In the genomic region with DNA sequence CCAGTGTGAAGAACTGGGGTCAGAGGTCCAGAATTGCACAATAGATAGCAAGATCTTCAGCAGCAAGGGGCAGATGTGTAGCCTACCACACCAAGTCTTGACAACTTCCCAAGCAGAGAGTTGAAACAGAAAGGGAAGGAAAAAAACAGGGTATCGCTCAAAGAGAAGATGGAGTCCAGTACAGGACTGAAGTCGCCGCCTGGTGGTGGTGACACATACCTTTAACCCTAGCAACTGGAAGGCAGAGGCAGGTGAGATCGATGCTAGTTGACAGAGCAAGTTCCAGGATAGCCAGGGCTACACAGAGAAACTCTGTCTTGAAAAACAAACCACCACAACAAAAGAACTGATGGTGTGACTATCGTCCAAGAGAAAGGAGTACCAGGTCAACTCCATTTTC, we compare ENCODE assay signal across 16 mouse cellular contexts. TPM values are rescaled to one million over a fixed set of nuclear protein-coding genes. Genes with fewer than 3 reads are reported as not detected.
DNase-seq lines count a peak whose midpoint lies in the region; ATAC-seq lines count a peak whose summit lies in the region.
"Had no signal": no experiment of that assay in that cellular context is flagged by ENCODE, and none has a peak within 500 bp of the region (broad histone marks: within the 10 kb centered on the region; RNA-seq: fewer than 3 reads in every experiment).

No protein-coding gene starts in this region.

- peaks cover 2% of the 10 kb centered on the region; the same call in 1 of the 2 replicates for H3K4me1 ChIP-seq in limb, embryonic 11.5 days (ENCODE audit: control insufficient read depth, insufficient read depth, low read length)
- H3K4me1 ChIP-seq in limb, embryonic 10.5 days = peaks cover 5% of the 10 kb centered on the region; the same call in 1 of the 2 replicates
- H3K4me1 ChIP-seq in embryonic facial prominence, embryonic 10.5 days = peaks cover 5% of the 10 kb centered on the region; the same call in 1 of the 2 replicates
- H3K4me1 ChIP-seq: embryonic facial prominence, embryonic 13.5 days had no signal

- DNase-seq in CD4-positive, CD25-positive, alpha-beta regulatory T cell, adult 2 months (ENCODE audit: low read depth, low spot score) = peak; percentile 27
- peak; percentile 31 for DNase-seq in limb, embryonic 11.5 days (ENCODE audit: low spot score)
- DNase-seq in limb, embryonic 10.5 days (ENCODE audit: low spot score) = no peak
- DNase-seq in A20 (ENCODE audit: low read depth, low spot score) = peak; percentile 71
- DNase-seq in embryonic facial prominence, embryonic 10.5 days (ENCODE audit: low spot score) = peak; percentile 26
- DNase-seq in adrenal gland, postnatal 4 days (ENCODE audit: low spot score in 2 of 2) = no peak
- no peak for DNase-seq in adrenal gland, postnatal 25 days
- DNase-seq: cerebellum, adult 2 months; kidney, adult 11 months; layer of hippocampus, adult 9-11 months; left cerebral cortex, postnatal 4 days; lung, postnatal 36 days; right cerebral cortex, postnatal 4 days had no signal

- no peaks in the 10 kb centered on the region for H3K27me3 ChIP-seq in limb, embryonic 11.5 days (ENCODE audit: control insufficient read depth, insufficient read depth, low read length)
- no peaks in the 10 kb centered on the region for H3K27me3 ChIP-seq in limb, embryonic 10.5 days (ENCODE audit: low read depth, poor library complexity, severe bottlenecking)
- no peaks in the 10 kb centered on the region for H3K27me3 ChIP-seq in embryonic facial prominence, embryonic 10.5 days (replicated peaks; ENCODE audit: low read depth, poor library complexity, severe bottlenecking)
- H3K27me3 ChIP-seq: embryonic facial prominence, embryonic 13.5 days; forebrain, embryonic 12.5 days had no signal

- no peaks in the 10 kb centered on the region; the same call in 1 of the 2 replicates for H3K9me3 ChIP-seq in limb, embryonic 11.5 days (ENCODE audit: control insufficient read depth, low read length)
- H3K9me3 ChIP-seq in limb, embryonic 10.5 days (replicated peaks) = no peaks in the 10 kb centered on the region
- H3K9me3 ChIP-seq in embryonic facial prominence, embryonic 10.5 days = no peaks in the 10 kb centered on the region

- 69% methylated on average over 5 of the region's 5 CpGs for WGBS in limb, embryonic 11.5 days
- 62% methylated on average over 5 of the region's 5 CpGs for WGBS in limb, embryonic 10.5 days
- 65% methylated on average over 5 of the region's 5 CpGs for WGBS in embryonic facial prominence, embryonic 10.5 days

- H3K4me2 ChIP-seq in limb, embryonic 11.5 days (ENCODE audit: low read depth, severe bottlenecking) = no peak overlapping the region
- H3K4me2 ChIP-seq: embryonic facial prominence, embryonic 13.5 days; forebrain, embryonic 12.5 days had no signal

- H3K27ac ChIP-seq in limb, embryonic 11.5 days (replicated peaks; ENCODE audit: low read depth, low read length) = no peak overlapping the region
- no peak overlapping the region for H3K27ac ChIP-seq in limb, embryonic 10.5 days
- H3K27ac ChIP-seq in embryonic facial prominence, embryonic 10.5 days (replicated peaks) = no peak overlapping the region
- H3K27ac ChIP-seq: embryonic facial prominence, embryonic 13.5 days; forebrain, embryonic 12.5 days had no signal

- H3K4me3 ChIP-seq in limb, embryonic 11.5 days (ENCODE audit: low read depth, low read length) = no peak overlapping the region
- H3K4me3 ChIP-seq in limb, embryonic 10.5 days = no peak overlapping the region
- H3K4me3 ChIP-seq in embryonic facial prominence, embryonic 10.5 days = no peak overlapping the region
- H3K4me3 ChIP-seq: embryonic facial prominence, embryonic 13.5 days; forebrain, embryonic 12.5 days had no signal

- ATAC-seq in CD4-positive, CD25-positive, alpha-beta regulatory T cell, adult 4 months = no peak
- ATAC-seq in limb, embryonic 11.5 days (ENCODE audit: insufficient number of reproducible peaks, low FRiP score, low TSS enrichment, low read depth) = no peak

- H3K9ac ChIP-seq in limb, embryonic 11.5 days (ENCODE audit: low read length) = no peak overlapping the region
- H3K9ac ChIP-seq: embryonic facial prominence, embryonic 13.5 days; forebrain, embryonic 12.5 days had no signal

- no peaks in the 10 kb centered on the region for H3K36me3 ChIP-seq in limb, embryonic 11.5 days (ENCODE audit: control insufficient read depth, insufficient read depth, low read length)
- no peaks in the 10 kb centered on the region for H3K36me3 ChIP-seq in limb, embryonic 10.5 days
- no peaks in the 10 kb centered on the region for H3K36me3 ChIP-seq in embryonic facial prominence, embryonic 10.5 days (replicated peaks)
- H3K36me3 ChIP-seq: embryonic facial prominence, embryonic 13.5 days; forebrain, embryonic 12.5 days had no signal

RNA-seq across cellular contexts. Expression of a gene that starts 8.6 kb away (rescaled TPM):
- polyA plus RNA-seq in CD4-positive, CD25-positive, alpha-beta regulatory T cell, adult 4 months (2017; shearing (Covaris generic)) = 10 to 100 TPM; 31.3 to 35.7 TPM
- polyA plus RNA-seq in limb, embryonic 11.5 days (2014; fragmentation: Nextera tagmentation; extraction: Ambion mirVana) = 62.9 and 66.6 TPM in 2 replicates
- polyA plus RNA-seq in limb, embryonic 10.5 days (2016; fragmentation: Nextera tagmentation; extraction: Ambion mirVana) = 59.7 and 63.5 TPM in 2 replicates
- 60.1 and 66.2 TPM in 2 replicates for polyA plus RNA-seq in embryonic facial prominence, embryonic 10.5 days (2016; fragmentation: Nextera tagmentation; extraction: Ambion mirVana)
- 10 to 100 TPM; 71.8 to 72.3 TPM for total RNA-seq in adrenal gland, postnatal 4 days (2021)
- total RNA-seq in adrenal gland, postnatal 25 days (2021) = 74.7 and 90.2 TPM in 2 replicates

RNA-seq across cellular contexts. Expression of a gene that starts 25.5 kb away (rescaled TPM):
- polyA plus RNA-seq in CD4-positive, CD25-positive, alpha-beta regulatory T cell, adult 4 months (2017; shearing (Covaris generic)) = 10 to 100 TPM; 28.0 to 34.3 TPM
- polyA plus RNA-seq in limb, embryonic 11.5 days (2014; fragmentation: Nextera tagmentation; extraction: Ambion mirVana) = 5.3 and 8.7 TPM in 2 replicates
- 11.1 and 14.8 TPM in 2 replicates for polyA plus RNA-seq in limb, embryonic 10.5 days (2016; fragmentation: Nextera tagmentation; extraction: Ambion mirVana)
- polyA plus RNA-seq in embryonic facial prominence, embryonic 10.5 days (2016; fragmentation: Nextera tagmentation; extraction: Ambion mirVana) = 13.9 and 14.3 TPM in 2 replicates
- total RNA-seq in adrenal gland, postnatal 4 days (2021) = 10 to 100 TPM; 11.7 to 16.4 TPM
- 16.5 and 34.2 TPM in 2 replicates for total RNA-seq in adrenal gland, postnatal 25 days (2021)

RNA-seq across cellular contexts. Expression of a gene that starts 28.7 kb away (rescaled TPM):
- 1 to 10 TPM in 1 of 2 experiments, under 1 TPM in 1; 0.58 to 2.8 TPM for polyA plus RNA-seq in CD4-positive, CD25-positive, alpha-beta regulatory T cell, adult 4 months (2017; shearing (Covaris generic))
- 795 and 838 TPM in 2 replicates for polyA plus RNA-seq in limb, embryonic 11.5 days (2014; fragmentation: Nextera tagmentation; extraction: Ambion mirVana)
- polyA plus RNA-seq in limb, embryonic 10.5 days (2016; fragmentation: Nextera tagmentation; extraction: Ambion mirVana) = 568 and 623 TPM in 2 replicates
- 362 and 367 TPM in 2 replicates for polyA plus RNA-seq in embryonic facial prominence, embryonic 10.5 days (2016; fragmentation: Nextera tagmentation; extraction: Ambion mirVana)
- 100 to 1,000 TPM; 139 to 224 TPM for total RNA-seq in adrenal gland, postnatal 4 days (2021)
- total RNA-seq in adrenal gland, postnatal 25 days (2021) = 24.7 and 26.6 TPM in 2 replicates

Comparison
In these comparisons a context has a peak if more than half of its experiments do, and no peak if none do; other contexts are left out.
1. DNase-seq: peak in CD4-positive, CD25-positive, alpha-beta regulatory T cell, adult 2 months (single experiment), limb, embryonic 11.5 days (single experiment), A20 (single experiment) and embryonic facial prominence, embryonic 10.5 days (single experiment); none in limb, embryonic 10.5 days (single experiment), adrenal gland, postnatal 4 days (0 of 2) and adrenal gland, postnatal 25 days (single experiment).
2. RNA of a gene that starts 28.7 kb away (polyA plus RNA-seq): 795 to 838 TPM in limb, embryonic 11.5 days, 568 to 623 TPM in limb, embryonic 10.5 days and 362 to 367 TPM in embryonic facial prominence, embryonic 10.5 days; 0.58 to 2.8 TPM in CD4-positive, CD25-positive, alpha-beta regulatory T cell, adult 4 months; every median in the first group is over 10 times any median in the second.